ENCODE assay signal across 12 mouse cellular contexts in the genomic region with DNA sequence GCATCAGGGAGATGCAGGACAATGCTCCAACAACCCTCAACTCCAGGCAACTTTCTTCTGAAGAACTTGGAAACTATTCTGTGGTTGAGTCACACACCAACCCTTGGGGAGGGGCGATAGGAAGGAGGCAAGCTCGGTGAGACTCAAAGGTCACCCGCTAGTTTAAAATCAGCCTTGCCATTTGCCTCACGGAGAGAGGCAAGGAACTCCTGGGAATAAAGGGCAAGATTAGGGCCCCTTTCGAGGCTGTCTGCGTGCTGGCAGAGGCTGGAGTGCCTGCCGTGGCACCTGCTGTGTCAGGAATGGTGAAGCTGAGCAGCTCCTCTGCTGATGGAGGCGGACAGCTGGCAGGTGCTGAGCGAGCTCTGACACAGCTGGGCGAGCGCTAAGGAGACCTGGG.
A peak's percentile ranks its signal among the peaks of the same experiment; 100 is the strongest.
DNase-seq lines count a peak whose midpoint lies in the region; ATAC-seq and TF ChIP-seq lines count a peak whose summit lies in the region.
"Had no signal": no experiment of that assay in that cellular context is flagged by ENCODE, and none has a peak within 500 bp of the region (broad histone marks: within the 10 kb centered on the region; RNA-seq: fewer than 3 reads in every experiment).

No protein-coding gene starts in this region.

- H3K4me1 ChIP-seq in midbrain, embryonic 13.5 days (replicated peaks): peaks cover 27% of the 10 kb centered on the region
- H3K4me1 ChIP-seq in midbrain, embryonic 11.5 days (ENCODE audit: control insufficient read depth, insufficient read depth, low read length): no peaks in the 10 kb centered on the region
- peaks cover 10% of the 10 kb centered on the region; the same call in 1 of the 2 replicates for H3K4me1 ChIP-seq in intestine, embryonic 16.5 days (ENCODE audit: control insufficient read depth, insufficient read depth, low read length)

- WGBS in midbrain, embryonic 13.5 days: 24% methylated on average over 11 of the region's 11 CpGs
- 17% methylated on average over 11 of the region's 11 CpGs for WGBS in midbrain, embryonic 11.5 days
- 25% methylated on average over 11 of the region's 11 CpGs for WGBS in intestine, embryonic 16.5 days

- TF ChIP-seq CTCF in gastrocnemius, adult 2 months (IDR thresholded peaks at IDR 0.05): no peak

- H3K9me3 ChIP-seq in midbrain, embryonic 13.5 days: no peaks in the 10 kb centered on the region
- H3K9me3 ChIP-seq in midbrain, embryonic 11.5 days (ENCODE audit: control insufficient read depth, low read length): no peaks in the 10 kb centered on the region
- no peaks in the 10 kb centered on the region for H3K9me3 ChIP-seq in intestine, embryonic 16.5 days (ENCODE audit: control insufficient read depth, low read length)
- H3K9me3 ChIP-seq: embryonic facial prominence, embryonic 15.5 days; heart, embryonic 15.5 days; limb, embryonic 12.5 days had no signal

- ATAC-seq in midbrain, embryonic 13.5 days: no peak
- no peak for ATAC-seq in midbrain, embryonic 11.5 days (ENCODE audit: low FRiP score)
- peak; percentile 77 for ATAC-seq in intestine, embryonic 16.5 days

- H3K4me3 ChIP-seq in gastrocnemius, adult 2 months: no peak overlapping the region
- H3K4me3 ChIP-seq in midbrain, embryonic 13.5 days (replicated peaks): no peak overlapping the region
- no peak overlapping the region for H3K4me3 ChIP-seq in midbrain, embryonic 11.5 days (ENCODE audit: low read depth, low read length)
- no peak overlapping the region for H3K4me3 ChIP-seq in intestine, embryonic 16.5 days (ENCODE audit: low read length)
- H3K4me3 ChIP-seq: embryonic facial prominence, embryonic 15.5 days; heart, embryonic 15.5 days; limb, embryonic 12.5 days had no signal

- no peak overlapping the region for H3K27ac ChIP-seq in gastrocnemius, adult 2 months
- no peak overlapping the region for H3K27ac ChIP-seq in midbrain, embryonic 13.5 days
- H3K27ac ChIP-seq in midbrain, embryonic 11.5 days (ENCODE audit: low read depth, low read length): no peak overlapping the region
- H3K27ac ChIP-seq in intestine, embryonic 16.5 days (ENCODE audit: low read length): no peak overlapping the region
- H3K27ac ChIP-seq: embryonic facial prominence, embryonic 15.5 days; heart, embryonic 15.5 days; limb, embryonic 12.5 days had no signal

- H3K27me3 ChIP-seq in midbrain, embryonic 13.5 days: no peaks in the 10 kb centered on the region
- no peaks in the 10 kb centered on the region for H3K27me3 ChIP-seq in midbrain, embryonic 11.5 days (ENCODE audit: control insufficient read depth, insufficient read depth, low read length)
- no peaks in the 10 kb centered on the region for H3K27me3 ChIP-seq in intestine, embryonic 16.5 days (replicated peaks; ENCODE audit: control insufficient read depth, insufficient read depth, low read length)
- H3K27me3 ChIP-seq: embryonic facial prominence, embryonic 15.5 days had no signal

- H3K36me3 ChIP-seq in midbrain, embryonic 13.5 days: no peaks in the 10 kb centered on the region
- H3K36me3 ChIP-seq in midbrain, embryonic 11.5 days (ENCODE audit: control insufficient read depth, insufficient read depth, low read length): no peaks in the 10 kb centered on the region
- no peaks in the 10 kb centered on the region for H3K36me3 ChIP-seq in intestine, embryonic 16.5 days (ENCODE audit: control insufficient read depth, insufficient read depth, low read length)
- H3K36me3 ChIP-seq: embryonic facial prominence, embryonic 15.5 days; heart, embryonic 15.5 days; limb, embryonic 12.5 days had no signal

- H3K9ac ChIP-seq in midbrain, embryonic 13.5 days (replicated peaks): 0 out of 2 replicates have a peak overlapping the region, but pooled peaks have one; percentile 16
- H3K9ac ChIP-seq in midbrain, embryonic 11.5 days (ENCODE audit: low read length): no peak overlapping the region
- H3K9ac ChIP-seq in intestine, embryonic 16.5 days (ENCODE audit: low read depth, low read length): no peak overlapping the region
- H3K9ac ChIP-seq: embryonic facial prominence, embryonic 15.5 days; heart, embryonic 15.5 days; limb, embryonic 12.5 days; lung, embryonic 14.5 days had no signal

- intact Hi-C loops in gastrocnemius, adult 2 months (cut with DNase I): no loop called here

- DNase-seq in gastrocnemius, adult 2 months: peak; percentile 31
- no peak for DNase-seq in gastrocnemius, postnatal 4 days (ENCODE audit: low spot score in 2 of 2)
- no peak for DNase-seq in midbrain, embryonic 11.5 days (ENCODE audit: low spot score, missing footprints)
- no peak for DNase-seq in lung, postnatal 14 days
- no peak for DNase-seq in lung, postnatal 25 days (ENCODE audit: low spot score)
- no peak for DNase-seq in spleen, adult 18-20 months
- DNase-seq: lung, embryonic 14.5 days had no signal

- no peak overlapping the region for H3K4me2 ChIP-seq in midbrain, embryonic 13.5 days (replicated peaks)
- no peak overlapping the region for H3K4me2 ChIP-seq in midbrain, embryonic 11.5 days
- no peak overlapping the region for H3K4me2 ChIP-seq in intestine, embryonic 16.5 days (ENCODE audit: low read depth, low read length)
- H3K4me2 ChIP-seq: embryonic facial prominence, embryonic 15.5 days; heart, embryonic 15.5 days; limb, embryonic 12.5 days; lung, embryonic 14.5 days had no signal
